Mouse (Mus musculus): ENCODE data around the gene Gm15737. TPM values are rescaled to one million over a fixed set of nuclear protein-coding genes. Genes with fewer than 3 reads are reported as not detected.

Gene Gm15737
- polyA plus RNA-seq, 1 experiment = not detected

GRCm38 (mm10) chr6:92845898-92846297, 23.3 kb upstream of the Gm15737 start:
- Histone ChIP-seq H3K27ac (ENCODE audit: insufficient read depth, low read depth, low read length) (no peak overlapping the region), H3K4me1 (ENCODE audit: control insufficient read depth, insufficient read depth, low read length) (peaks cover 5% of the 10 kb centered on the region; the same call in 1 of the 2 replicates), H3K4me3 (ENCODE audit: insufficient read depth, low read depth, low read length) (no peak overlapping the region)
- WGBS = 88% methylated on average over 8 of the region's 8 CpGs
- no peak for TF ChIP-seq POLR2A (IDR thresholded peaks at IDR 0.05; ENCODE audit: insufficient read depth, low read depth, low read length)
- no peak for TF ChIP-seq CTCF (IDR thresholded peaks at IDR 0.05; ENCODE audit: insufficient read depth, low read depth, low read length)

- Histone ChIP-seq H3K4me1 (ENCODE audit: control insufficient read depth, insufficient read depth, low read length) (peaks cover 5% of the 10 kb centered on the region; the same call in 1 of the 2 replicates), H3K27ac (ENCODE audit: insufficient read depth, low read depth, low read length) (no peak overlapping the region), H3K4me3 (ENCODE audit: insufficient read depth, low read depth, low read length) (no peak overlapping the region)
- TF ChIP-seq POLR2A (IDR thresholded peaks at IDR 0.05; ENCODE audit: insufficient read depth, low read depth, low read length) (no peak), CTCF (IDR thresholded peaks at IDR 0.05; ENCODE audit: insufficient read depth, low read depth, low read length) (no peak)
- WGBS = 69% methylated on average over 4 of the region's 4 CpGs
Measured at GRCm38 (mm10) chr6:92846614-92847013, 22.5 kb upstream of the Gm15737 start.

GRCm38 (mm10) chr6:92849208-92849607, 19.9 kb upstream of the Gm15737 start:
- 91% methylated on average over 9 of the region's 9 CpGs for WGBS
- H3K4me3 ChIP-seq (ENCODE audit: insufficient read depth, low read depth, low read length) = no peak overlapping the region
- TF ChIP-seq POLR2A (IDR thresholded peaks at IDR 0.05; ENCODE audit: insufficient read depth, low read depth, low read length) (no peak), CTCF (IDR thresholded peaks at IDR 0.05; ENCODE audit: insufficient read depth, low read depth, low read length) (no peak)

GRCm38 (mm10) chr6:92850250-92850649, 18.9 kb upstream of the Gm15737 start:
- Histone ChIP-seq H3K4me3 (ENCODE audit: insufficient read depth, low read depth, low read length) (no peak overlapping the region), H3K27ac (ENCODE audit: insufficient read depth, low read depth, low read length) (no peak overlapping the region), H3K4me1 (ENCODE audit: control insufficient read depth, insufficient read depth, low read length) (peaks cover 5% of the 10 kb centered on the region; the same call in 1 of the 2 replicates)
- TF ChIP-seq POLR2A (IDR thresholded peaks at IDR 0.05; ENCODE audit: insufficient read depth, low read depth, low read length) = no peak
- TF ChIP-seq CTCF (IDR thresholded peaks at IDR 0.05; ENCODE audit: insufficient read depth, low read depth, low read length) = no peak
- WGBS = 5% methylated on average over 5 of the region's 5 CpGs

More at GRCm38 (mm10) chr6:92849208-92849607, 19.9 kb upstream of the Gm15737 start:
- no peak overlapping the region for H3K27ac ChIP-seq (ENCODE audit: insufficient read depth, low read depth, low read length)
- H3K4me1 ChIP-seq (ENCODE audit: control insufficient read depth, insufficient read depth, low read length) = peaks cover 5% of the 10 kb centered on the region; the same call in 1 of the 2 replicates

- WGBS = 96% methylated on average over 4 of the region's 4 CpGs
- H3K27ac ChIP-seq (ENCODE audit: insufficient read depth, low read depth, low read length) = no peak overlapping the region
- peaks cover 8% of the 10 kb centered on the region for H3K4me1 ChIP-seq (ENCODE audit: control insufficient read depth, insufficient read depth, low read length)
- TF ChIP-seq CTCF (IDR thresholded peaks at IDR 0.05; ENCODE audit: insufficient read depth, low read depth, low read length) (no peak), POLR2A (IDR thresholded peaks at IDR 0.05; ENCODE audit: insufficient read depth, low read depth, low read length) (no peak)
- H3K4me3 ChIP-seq (ENCODE audit: insufficient read depth, low read depth, low read length) = no peak overlapping the region
Measured at GRCm38 (mm10) chr6:92854873-92855272, 14.3 kb upstream of the Gm15737 start.

GRCm38 (mm10) chr6:92857761-92858160, 11.4 kb upstream of the Gm15737 start:
- Histone ChIP-seq H3K4me3 (ENCODE audit: insufficient read depth, low read depth, low read length) (no peak overlapping the region), H3K4me1 (ENCODE audit: control insufficient read depth, insufficient read depth, low read length) (peaks cover 2% of the 10 kb centered on the region), H3K27ac (ENCODE audit: insufficient read depth, low read depth, low read length) (no peak overlapping the region)
- no peak for TF ChIP-seq CTCF (IDR thresholded peaks at IDR 0.05; ENCODE audit: insufficient read depth, low read depth, low read length)
- TF ChIP-seq POLR2A (IDR thresholded peaks at IDR 0.05; ENCODE audit: insufficient read depth, low read depth, low read length) = no peak
- WGBS = 95% methylated on average over 13 of the region's 13 CpGs

GRCm38 (mm10) chr6:92858721-92859510, 10.2 kb upstream of the Gm15737 start:
- Histone ChIP-seq H3K4me3 (ENCODE audit: insufficient read depth, low read depth, low read length) (no peak overlapping the region), H3K27ac (ENCODE audit: insufficient read depth, low read depth, low read length) (no peak overlapping the region), H3K4me1 (ENCODE audit: control insufficient read depth, insufficient read depth, low read length) (peaks cover 2% of the 10 kb centered on the region)
- WGBS = 89% methylated on average over 12 of the region's 12 CpGs
- TF ChIP-seq CTCF (IDR thresholded peaks at IDR 0.05; ENCODE audit: insufficient read depth, low read depth, low read length) (no peak), POLR2A (IDR thresholded peaks at IDR 0.05; ENCODE audit: insufficient read depth, low read depth, low read length) (no peak)

- 82% methylated on average over 5 of the region's 5 CpGs for WGBS
- H3K4me3 ChIP-seq (ENCODE audit: insufficient read depth, low read depth, low read length) = no peak overlapping the region
- H3K4me1 ChIP-seq (ENCODE audit: control insufficient read depth, insufficient read depth, low read length) = peaks cover 2% of the 10 kb centered on the region
- no peak for TF ChIP-seq POLR2A (IDR thresholded peaks at IDR 0.05; ENCODE audit: insufficient read depth, low read depth, low read length)
- TF ChIP-seq CTCF (IDR thresholded peaks at IDR 0.05; ENCODE audit: insufficient read depth, low read depth, low read length) = no peak
- H3K27ac ChIP-seq (ENCODE audit: insufficient read depth, low read depth, low read length) = no peak overlapping the region
Measured at GRCm38 (mm10) chr6:92860285-92860912, 8.8 kb upstream of the Gm15737 start.

- H3K4me3 ChIP-seq (ENCODE audit: insufficient read depth, low read depth, low read length) = no peak overlapping the region
- TF ChIP-seq CTCF (IDR thresholded peaks at IDR 0.05; ENCODE audit: insufficient read depth, low read depth, low read length) (no peak), POLR2A (IDR thresholded peaks at IDR 0.05; ENCODE audit: insufficient read depth, low read depth, low read length) (no peak)
- H3K4me1 ChIP-seq (ENCODE audit: control insufficient read depth, insufficient read depth, low read length) = no peaks in the 10 kb centered on the region
- H3K27ac ChIP-seq (ENCODE audit: insufficient read depth, low read depth, low read length) = no peak overlapping the region
- 88% methylated on average over 9 of the region's 9 CpGs for WGBS
Measured at GRCm38 (mm10) chr6:92862599-92862998, 6.6 kb upstream of the Gm15737 start.

All from olfactory bulb, adult 2 months (tissue).